Mouse (Mus musculus): ENCODE data around the gene Krt222. TPM values are rescaled to one million over a fixed set of nuclear protein-coding genes. Genes with fewer than 3 reads are reported as not detected.

Krt222 gene
- polyA plus RNA-seq (2015; fragmentation: Nextera tagmentation; extraction: Ambion mirVana) = 0.36 and 0.46 TPM in 2 replicates

DNA sequence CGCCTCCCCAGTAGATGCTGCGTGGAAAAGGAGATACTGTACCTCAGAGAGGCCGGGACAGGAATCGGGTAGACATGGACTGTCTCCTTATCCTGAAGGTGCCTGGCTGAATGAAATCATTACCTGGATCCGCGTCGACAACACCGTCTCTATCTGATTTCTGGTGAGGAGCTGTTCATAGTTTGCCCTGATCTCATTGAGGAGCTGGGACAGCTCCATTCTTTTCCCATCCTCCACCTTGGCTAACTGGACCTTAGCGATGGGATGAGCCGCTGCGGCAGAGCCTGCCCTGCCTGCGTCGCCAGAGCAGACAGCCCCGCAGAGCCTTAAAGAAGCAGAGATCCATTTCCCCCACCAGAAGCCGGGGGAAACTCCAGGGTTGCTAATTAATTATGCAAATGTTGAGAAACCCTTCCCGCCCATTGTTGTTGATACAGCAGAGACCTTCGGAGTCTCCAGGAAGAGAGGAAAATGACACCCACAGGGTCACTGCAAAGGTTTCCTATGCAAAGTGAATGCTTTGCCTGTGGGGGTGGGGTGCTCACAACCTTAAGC, at the start of gene Krt222:
Gene Krt222, minus strand, starts transcription at position 266 of the 555 bp plus-strand sequence.
- Histone ChIP-seq H3K36me3 (no peaks in the 10 kb centered on the region), H3K9ac (0 out of 2 replicates have a peak within 1 kb of the TSS, but pooled peaks have one; percentile 14)
- 6% methylated on average over 17 of the region's 17 CpGs for WGBS

GRCm38 (mm10) chr11:99292846-99293245, 49.0 kb upstream of the Krt222 start:
- Histone ChIP-seq H3K4me2 (no peak overlapping the region), H3K27ac (no peak overlapping the region), H3K9me3 (no peaks in the 10 kb centered on the region), H3K27me3 (peaks cover 4% of the 10 kb centered on the region; the same call in 1 of the 2 replicates), H3K4me3 (no peak overlapping the region), H3K4me1 (no peaks in the 10 kb centered on the region), H3K9ac (no peak overlapping the region), H3K36me3 (no peaks in the 10 kb centered on the region)
- WGBS = 57% methylated on average over 5 of the region's 5 CpGs
- ATAC-seq (ENCODE audit: insufficient number of reproducible peaks, low FRiP score, low TSS enrichment, low read depth) = no peak

More for the DNA sequence above, at the start of gene Krt222:
- no peak for ATAC-seq (ENCODE audit: insufficient number of reproducible peaks, low FRiP score, low TSS enrichment, low read depth)
- Histone ChIP-seq H3K4me2 (peak within 1 kb of the TSS; percentile 41), H3K9me3 (no peaks in the 10 kb centered on the region), H3K4me1 (peaks cover 6% of the 10 kb centered on the region), H3K4me3 (peak within 1 kb of the TSS; percentile 28), H3K27me3 (no peaks in the 10 kb centered on the region), H3K27ac (no peak within 1 kb of the TSS)

DNA sequence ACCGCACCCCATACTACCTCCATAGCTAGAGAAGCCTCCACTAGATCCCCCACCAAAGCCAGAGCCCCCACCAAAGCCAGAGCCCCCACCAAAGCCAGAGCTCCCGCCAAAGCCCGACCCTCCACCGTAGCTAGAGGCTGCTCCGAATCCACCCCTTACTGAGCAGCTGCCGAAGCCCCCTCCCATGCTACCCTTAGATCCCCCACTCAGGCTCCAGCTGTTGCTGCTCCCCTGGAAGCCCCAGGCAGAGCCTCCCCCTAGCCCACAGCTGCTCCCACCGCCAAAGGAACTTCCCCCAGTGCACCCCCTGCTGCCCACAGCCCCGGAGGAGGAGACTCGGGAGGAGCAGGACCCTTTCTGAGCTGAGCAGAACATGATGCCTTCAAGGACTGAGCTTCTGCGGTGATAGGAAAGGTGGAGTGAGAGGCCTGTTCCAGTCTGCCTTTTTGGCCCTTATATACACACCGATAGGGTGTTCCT, 41.0 kb upstream of the Krt222 start, which contains the start of gene Krt24:
Gene Krt24, minus strand, starts transcription at position 430 of the 480 bp plus-strand sequence.
- Histone ChIP-seq H3K27ac (no peak within 1 kb of the TSS), H3K27me3 (no peaks in the 10 kb centered on the region), H3K36me3 (no peaks in the 10 kb centered on the region), H3K4me2 (no peak within 1 kb of the TSS), H3K9me3 (no peaks in the 10 kb centered on the region), H3K4me3 (no peak within 1 kb of the TSS), H3K9ac (no peak within 1 kb of the TSS), H3K4me1 (peaks cover 5% of the 10 kb centered on the region; the same call in 1 of the 2 replicates)
- 31% methylated on average over 11 of the region's 11 CpGs for WGBS
- ATAC-seq (ENCODE audit: insufficient number of reproducible peaks, low FRiP score, low TSS enrichment, low read depth) = no peak

GRCm38 (mm10) chr11:99284011-99284410, 40.1 kb upstream of the Krt222 start:
- H3K9me3 ChIP-seq = no peaks in the 10 kb centered on the region
- no peaks in the 10 kb centered on the region for H3K36me3 ChIP-seq
- no peak overlapping the region for H3K4me2 ChIP-seq
- no peak overlapping the region for H3K27ac ChIP-seq
- H3K27me3 ChIP-seq = no peaks in the 10 kb centered on the region
- no peak for ATAC-seq (ENCODE audit: insufficient number of reproducible peaks, low FRiP score, low TSS enrichment, low read depth)
- H3K9ac ChIP-seq = no peak overlapping the region
- no peak overlapping the region for H3K4me3 ChIP-seq
- 79% methylated on average over 5 of the region's 5 CpGs for WGBS
- peaks cover 5% of the 10 kb centered on the region; the same call in 1 of the 2 replicates for H3K4me1 ChIP-seq

DNA sequence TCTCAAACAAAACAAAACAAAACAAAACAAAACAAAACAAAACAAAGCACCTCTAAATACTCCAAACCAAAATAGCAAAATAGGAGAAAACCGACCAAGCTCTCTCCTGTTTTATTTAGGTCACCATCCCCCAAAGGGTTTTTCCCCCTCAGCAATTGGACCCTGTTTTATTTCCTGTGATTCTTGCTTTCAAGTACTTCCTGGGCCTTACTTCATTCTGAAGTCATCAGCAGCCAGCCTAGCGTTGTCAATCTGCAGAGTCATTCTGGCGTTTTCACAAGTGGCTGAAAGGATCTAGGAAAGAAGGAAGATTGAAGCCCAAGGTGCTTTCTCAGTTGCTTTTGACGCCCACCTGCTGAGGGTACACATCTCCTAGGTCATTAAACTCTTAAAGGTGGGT, 39.4 kb upstream of the Krt222 start:
- Histone ChIP-seq H3K9ac (no peak overlapping the region), H3K36me3 (no peaks in the 10 kb centered on the region), H3K4me1 (peaks cover 5% of the 10 kb centered on the region; the same call in 1 of the 2 replicates), H3K27ac (no peak overlapping the region), H3K4me3 (no peak overlapping the region), H3K9me3 (no peaks in the 10 kb centered on the region), H3K27me3 (no peaks in the 10 kb centered on the region), H3K4me2 (no peak overlapping the region)
- WGBS = 59% methylated on average over 4 of the region's 4 CpGs
- no peak for ATAC-seq (ENCODE audit: insufficient number of reproducible peaks, low FRiP score, low TSS enrichment, low read depth)

DNA sequence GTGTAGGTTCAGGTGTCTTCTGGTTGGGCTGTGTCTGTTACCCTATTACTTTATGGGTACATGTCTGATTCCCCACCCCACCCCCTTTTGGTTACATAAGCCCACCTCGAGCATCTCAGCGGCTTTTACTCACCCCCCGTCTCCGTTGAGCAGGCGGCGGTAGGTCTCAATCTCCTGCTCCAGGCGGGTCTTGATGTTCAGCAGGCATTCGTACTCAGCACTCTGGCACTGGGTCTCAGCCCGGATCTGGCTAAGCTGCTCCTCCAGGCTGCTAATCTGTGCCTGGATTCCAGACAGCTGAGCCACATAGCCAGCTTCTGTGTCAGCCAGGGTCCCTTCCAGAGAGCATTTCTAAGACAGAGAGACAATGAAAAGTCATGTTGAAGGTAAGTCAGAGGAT, 37.2 kb upstream of the Krt222 start:
- Histone ChIP-seq H3K9ac (no peak overlapping the region), H3K4me1 (peaks cover 12% of the 10 kb centered on the region), H3K27ac (no peak overlapping the region), H3K4me3 (no peak overlapping the region), H3K27me3 (no peaks in the 10 kb centered on the region), H3K36me3 (no peaks in the 10 kb centered on the region), H3K4me2 (no peak overlapping the region), H3K9me3 (no peaks in the 10 kb centered on the region)
- 77% methylated on average over 9 of the region's 9 CpGs for WGBS
- ATAC-seq (ENCODE audit: insufficient number of reproducible peaks, low FRiP score, low TSS enrichment, low read depth) = no peak

- Histone ChIP-seq H3K4me1 (peaks cover 11% of the 10 kb centered on the region), H3K36me3 (no peaks in the 10 kb centered on the region), H3K4me2 (no peak overlapping the region), H3K9me3 (no peaks in the 10 kb centered on the region), H3K27me3 (no peaks in the 10 kb centered on the region), H3K4me3 (no peak overlapping the region), H3K27ac (no peak overlapping the region), H3K9ac (no peak overlapping the region)
- WGBS = 56% methylated on average over 5 of the region's 5 CpGs
- ATAC-seq (ENCODE audit: insufficient number of reproducible peaks, low FRiP score, low TSS enrichment, low read depth) = no peak
Observed at GRCm38 (mm10) chr11:99279986-99280385, 36.1 kb upstream of the Krt222 start.

- no peak overlapping the region for H3K9ac ChIP-seq
- H3K27ac ChIP-seq = no peak overlapping the region
- no peak for ATAC-seq (ENCODE audit: insufficient number of reproducible peaks, low FRiP score, low TSS enrichment, low read depth)
Observed at GRCm38 (mm10) chr11:99276786-99277185, 32.9 kb upstream of the Krt222 start.

GRCm38 (mm10) chr11:99275624-99276023, 31.7 kb upstream of the Krt222 start:
- Histone ChIP-seq H3K4me2 (no peak overlapping the region), H3K4me1 (peaks cover 7% of the 10 kb centered on the region), H3K27me3 (no peaks in the 10 kb centered on the region), H3K27ac (no peak overlapping the region), H3K9me3 (no peaks in the 10 kb centered on the region), H3K36me3 (no peaks in the 10 kb centered on the region), H3K4me3 (no peak overlapping the region), H3K9ac (no peak overlapping the region)
- no peak for ATAC-seq (ENCODE audit: insufficient number of reproducible peaks, low FRiP score, low TSS enrichment, low read depth)
- 72% methylated on average over 6 of the region's 6 CpGs for WGBS

More at GRCm38 (mm10) chr11:99276786-99277185, 32.9 kb upstream of the Krt222 start:
- Histone ChIP-seq H3K36me3 (no peaks in the 10 kb centered on the region), H3K9me3 (no peaks in the 10 kb centered on the region), H3K27me3 (no peaks in the 10 kb centered on the region), H3K4me1 (peaks cover 7% of the 10 kb centered on the region), H3K4me2 (no peak overlapping the region), H3K4me3 (no peak overlapping the region)
- WGBS = 19% methylated on average over 7 of the region's 7 CpGs

GRCm38 (mm10) chr11:99272721-99273120, 28.8 kb upstream of the Krt222 start:
- ATAC-seq (ENCODE audit: insufficient number of reproducible peaks, low FRiP score, low TSS enrichment, low read depth) = no peak
- WGBS = 78% methylated on average over 4 of the region's 4 CpGs
- Histone ChIP-seq H3K4me3 (no peak overlapping the region), H3K9me3 (no peaks in the 10 kb centered on the region), H3K9ac (no peak overlapping the region), H3K36me3 (no peaks in the 10 kb centered on the region), H3K4me2 (no peak overlapping the region), H3K27ac (no peak overlapping the region), H3K27me3 (no peaks in the 10 kb centered on the region), H3K4me1 (peaks cover 12% of the 10 kb centered on the region)

DNA sequence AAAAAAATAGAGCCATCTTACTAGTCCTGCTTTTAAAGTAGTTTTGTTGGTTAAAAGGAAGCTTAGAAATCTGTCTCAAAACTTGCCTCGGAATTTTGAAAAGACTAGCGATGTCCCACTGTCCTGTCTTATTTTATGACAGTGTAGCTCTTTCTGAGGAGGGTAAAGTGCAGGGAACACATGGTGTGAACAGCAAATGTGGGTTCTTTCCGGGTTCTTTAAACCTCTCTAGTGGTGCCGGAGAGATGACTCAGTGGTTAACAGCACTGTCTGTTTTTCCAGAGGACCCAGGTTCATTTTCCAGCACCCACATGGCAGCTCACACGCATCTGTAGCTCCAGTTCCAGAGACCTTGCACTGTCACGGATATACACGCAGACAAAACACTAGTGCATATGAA, 25.3 kb upstream of the Krt222 start:
- H3K4me3 ChIP-seq = no peak overlapping the region
- no peak overlapping the region for H3K9ac ChIP-seq
- H3K4me1 ChIP-seq = peaks cover 6% of the 10 kb centered on the region; the same call in 1 of the 2 replicates
- H3K27me3 ChIP-seq = no peaks in the 10 kb centered on the region
- no peak overlapping the region for H3K27ac ChIP-seq
- WGBS = 53% methylated on average over 7 of the region's 7 CpGs
- H3K4me2 ChIP-seq = no peak overlapping the region
- ATAC-seq (ENCODE audit: insufficient number of reproducible peaks, low FRiP score, low TSS enrichment, low read depth) = no peak
- H3K36me3 ChIP-seq = no peaks in the 10 kb centered on the region
- H3K9me3 ChIP-seq = no peaks in the 10 kb centered on the region

- no peaks in the 10 kb centered on the region for H3K36me3 ChIP-seq
- H3K9me3 ChIP-seq = no peaks in the 10 kb centered on the region
- H3K27ac ChIP-seq = no peak overlapping the region
- peaks cover 6% of the 10 kb centered on the region; the same call in 1 of the 2 replicates for H3K4me1 ChIP-seq
- H3K9ac ChIP-seq = no peak overlapping the region
- H3K4me3 ChIP-seq = no peak overlapping the region
- no peak overlapping the region for H3K4me2 ChIP-seq
- 59% methylated on average over 9 of the region's 9 CpGs for WGBS
- ATAC-seq (ENCODE audit: insufficient number of reproducible peaks, low FRiP score, low TSS enrichment, low read depth) = no peak
- no peaks in the 10 kb centered on the region for H3K27me3 ChIP-seq
Observed at GRCm38 (mm10) chr11:99265796-99266195, 21.9 kb upstream of the Krt222 start.
